Mouse (Mus musculus) megakaryocyte, embryonic 14.5 days (primary cell): ENCODE results near the gene Pgf.

ENCODE experiments used
- FLI1 ChIP-seq: IDR thresholded peaks from 2 replicates; pipeline ENCODE4 v1.6.1; 2012; ENCODE audit warnings: low read length, inconsistent platforms, mixed read lengths
- GATA1 ChIP-seq: IDR thresholded peaks from 3 replicates; pipeline ENCODE4 v1.6.1; 2012; ENCODE audit warnings: mixed read lengths, low read length, inconsistent platforms, borderline replicate concordance

GRCm38 (mm10) chr12:85169877-85170276 lies 7.7 kb downstream of the Pgf start:
- TF ChIP-seq GATA1 = no peak
- no peak for TF ChIP-seq FLI1
